Mouse (Mus musculus) adipocyte (in vitro differentiated cells): ENCODE data around the gene Chaf1a.
"Not testable (repeated sequence)": the region's sequence is repeated elsewhere in the genome, so short reads cannot be mapped to it uniquely, and the experiment has no call there.

Experiments used
- DNase-seq: peaks from one replicate; pipeline ENCODE4 v3.0.0-alpha.2; 2016; ENCODE audit warnings: low spot score

The Chaf1a gene

DNA sequence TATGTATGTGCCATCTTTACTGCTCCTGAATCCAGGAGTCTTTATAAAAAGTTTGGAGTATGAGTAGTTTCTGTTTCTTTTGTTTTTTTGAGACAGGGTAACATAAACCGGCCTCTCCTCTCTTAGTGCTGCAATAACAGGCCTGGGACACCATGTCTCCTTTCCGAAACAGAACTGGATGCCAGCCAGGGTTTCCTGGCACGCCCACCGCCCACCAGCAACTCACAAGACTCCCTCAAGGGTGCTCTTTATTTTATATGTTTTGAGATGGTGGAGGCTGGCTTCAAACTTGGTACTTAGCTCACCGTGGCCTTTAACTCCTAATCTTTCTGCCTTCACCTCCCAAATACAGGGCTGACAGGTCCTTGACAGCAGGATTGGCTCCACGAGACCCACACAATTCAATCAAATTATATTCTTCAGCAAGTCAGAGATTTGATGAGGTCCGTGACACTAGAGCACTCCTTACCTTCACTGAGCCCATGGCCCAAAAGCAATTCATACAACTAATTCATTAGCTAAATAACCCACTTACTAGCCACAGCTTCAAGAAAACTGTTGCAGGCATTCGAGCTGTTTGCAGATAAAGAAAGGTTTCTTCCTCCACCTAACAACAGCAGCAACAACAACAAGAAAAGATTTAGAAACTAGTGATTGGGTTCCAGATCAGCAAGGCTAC is 1.5 kb upstream of the Chaf1a start:
- no peak for DNase-seq

DNA sequence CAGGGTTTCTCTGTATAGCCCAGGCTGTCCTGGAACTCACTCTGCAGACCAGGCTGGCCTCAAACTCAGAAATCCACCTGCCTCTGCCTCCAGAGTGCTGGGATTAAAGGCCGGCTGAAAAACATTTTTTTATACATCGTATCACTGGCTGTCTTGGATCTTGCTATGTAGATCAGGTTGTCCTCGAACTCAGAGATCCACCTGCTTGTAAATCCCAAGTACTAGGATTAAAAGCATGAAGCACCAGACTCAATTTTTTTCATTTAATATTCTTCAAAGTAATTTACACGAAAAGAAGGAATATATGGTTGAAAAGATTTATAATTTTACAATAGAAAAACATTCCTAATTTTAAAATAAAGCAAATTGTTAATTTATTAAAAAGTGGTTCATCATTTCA is 894 bp upstream of the Chaf1a start:
- no peak for DNase-seq

DNA sequence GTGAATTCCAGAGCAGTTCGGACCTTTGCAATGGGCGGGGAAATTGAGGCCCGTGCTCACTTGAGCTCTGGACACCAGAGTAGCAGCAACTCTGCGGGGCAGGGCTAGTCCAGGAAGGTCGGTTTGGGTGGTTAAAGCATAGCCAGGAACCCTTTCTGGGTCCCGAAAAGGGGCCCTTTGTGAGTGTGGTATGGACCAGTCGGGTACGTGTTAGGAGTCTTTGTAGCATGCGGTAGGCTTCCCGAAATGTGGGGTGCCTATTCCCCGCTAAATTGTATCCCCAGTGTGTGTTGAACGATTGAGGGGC is 571 bp downstream of the Chaf1a start:
- DNase-seq = no peak

DNA sequence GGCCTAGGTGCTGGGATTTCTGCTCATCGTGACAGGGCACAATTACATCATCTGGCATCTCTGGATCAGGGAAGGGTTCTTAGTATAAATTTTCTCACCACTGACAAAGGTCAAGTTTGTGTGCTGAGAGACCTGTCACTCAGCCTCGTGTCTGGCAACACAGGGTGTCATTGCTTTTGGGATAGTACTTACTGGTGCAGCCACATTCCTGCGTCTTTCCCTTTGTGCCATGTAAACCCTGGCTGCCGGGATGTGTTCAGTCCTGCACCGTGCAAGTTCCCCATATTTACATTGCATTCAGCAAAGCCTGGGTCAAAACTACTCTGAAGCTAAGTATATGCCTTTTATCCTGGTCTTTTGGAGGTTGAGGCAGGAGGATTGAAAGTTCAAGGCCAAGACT is 11.1 kb downstream of the Chaf1a start:
- DNase-seq = no peak

DNA sequence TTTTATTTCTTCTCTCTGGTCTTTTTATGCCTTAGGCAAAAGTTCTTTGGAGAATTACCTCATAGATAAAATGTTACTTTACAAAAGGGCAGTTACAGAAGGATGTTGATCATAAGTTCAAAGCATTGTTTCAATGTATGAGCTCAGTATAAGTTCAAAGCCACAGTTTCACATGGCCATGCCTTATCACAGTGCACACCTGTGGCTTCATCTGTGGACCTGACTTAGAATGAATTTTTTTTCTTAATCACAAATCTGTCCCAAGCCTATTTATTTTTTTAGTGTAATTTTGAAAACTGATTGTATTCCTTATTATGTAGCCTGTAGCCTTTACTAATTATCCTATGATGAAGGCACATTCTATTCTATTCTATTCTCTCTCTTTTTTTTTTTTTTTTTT is 14.7 kb downstream of the Chaf1a start:
- DNase-seq = no peak

DNA sequence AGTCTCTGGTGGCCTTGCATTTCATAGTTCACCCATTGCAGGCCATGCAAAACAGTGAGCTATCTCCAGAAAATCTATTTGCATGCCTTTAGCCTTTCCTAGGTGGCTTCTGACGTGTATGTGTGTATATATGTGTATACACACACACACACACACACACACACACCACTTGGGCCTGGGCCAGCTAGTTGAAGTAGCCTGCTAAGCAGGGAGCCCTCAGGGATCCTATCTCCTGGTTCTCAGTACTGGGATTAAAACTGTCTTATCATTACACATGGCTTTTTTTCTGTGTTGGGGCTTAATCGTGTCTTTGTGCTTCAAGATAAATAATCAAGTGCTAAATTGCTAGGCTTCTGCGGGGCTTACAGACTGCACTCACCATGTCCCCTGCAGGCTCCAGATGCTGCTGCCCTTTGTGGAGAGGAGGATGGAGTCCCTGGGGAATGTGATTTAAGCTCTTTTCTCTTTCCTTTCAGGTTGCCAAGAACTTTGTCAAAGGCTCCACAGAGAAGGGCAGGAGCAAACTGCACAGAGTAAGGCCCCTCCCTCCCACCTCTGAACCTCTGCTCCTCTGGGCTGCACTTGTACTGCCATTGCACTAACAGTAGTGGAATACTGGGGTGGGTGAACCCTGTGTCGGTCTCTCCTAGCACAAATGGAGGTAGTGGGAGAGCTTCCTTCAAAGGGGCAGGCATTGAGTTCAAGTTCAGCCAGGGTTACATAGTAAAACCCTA is 15.9 kb downstream of the Chaf1a start:
- DNase-seq = no peak

DNA sequence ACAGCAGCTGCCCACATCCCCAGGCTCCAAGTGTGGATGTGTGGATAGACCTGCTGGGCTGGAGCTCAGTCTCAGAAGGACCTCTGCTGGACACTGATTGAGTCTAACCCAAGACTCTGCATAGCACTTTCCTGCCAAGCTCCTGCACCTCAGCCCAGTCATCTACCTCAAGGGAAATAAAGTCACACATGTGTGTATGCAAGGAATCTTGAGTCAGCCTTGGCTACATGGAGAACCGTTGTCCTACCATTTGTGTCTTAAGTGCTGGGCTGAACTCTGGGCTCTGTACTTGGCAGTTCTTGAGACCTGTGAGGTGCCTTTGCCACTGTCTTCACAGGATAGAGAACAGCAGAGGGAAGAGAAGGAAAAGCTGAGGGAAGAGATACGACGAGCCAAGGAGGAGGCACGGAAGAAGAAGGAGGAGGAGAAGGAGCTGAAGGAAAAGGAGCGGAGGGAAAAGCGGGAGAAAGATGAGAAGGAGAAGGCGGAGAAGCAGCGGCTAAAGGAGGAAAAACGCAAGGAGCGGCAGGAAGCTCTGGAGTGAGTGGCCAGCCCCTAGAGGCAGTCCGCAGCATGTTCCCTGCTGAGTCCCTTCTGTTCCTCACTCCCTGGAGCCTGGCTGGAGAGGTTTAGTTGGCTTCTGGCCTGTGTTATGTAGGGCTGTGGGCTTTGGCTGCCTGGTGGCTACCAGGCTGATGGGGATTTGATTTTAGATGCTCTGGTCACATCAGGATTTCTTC is 17.3 kb downstream of the Chaf1a start:
- DNase-seq = no peak

DNA sequence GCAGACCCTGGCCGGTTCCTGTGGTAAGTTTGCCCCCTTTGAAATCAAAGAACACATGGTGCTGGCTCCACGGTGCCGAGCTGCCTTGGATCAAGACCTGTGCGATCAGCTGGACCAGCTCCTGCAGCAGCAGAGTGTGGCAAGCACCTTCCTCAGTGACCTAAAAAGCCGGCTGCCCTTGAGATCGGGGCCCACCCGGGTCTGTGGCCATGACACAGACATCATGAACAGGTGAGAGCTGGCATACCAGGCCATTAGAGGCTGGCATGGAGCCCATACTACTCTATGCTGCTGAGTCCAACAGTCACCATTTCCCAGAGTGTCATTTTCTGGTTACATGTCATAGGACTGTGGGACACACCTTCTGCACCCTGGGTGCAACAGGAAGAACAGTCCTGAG is 21.8 kb downstream of the Chaf1a start:
- no peak for DNase-seq

DNA sequence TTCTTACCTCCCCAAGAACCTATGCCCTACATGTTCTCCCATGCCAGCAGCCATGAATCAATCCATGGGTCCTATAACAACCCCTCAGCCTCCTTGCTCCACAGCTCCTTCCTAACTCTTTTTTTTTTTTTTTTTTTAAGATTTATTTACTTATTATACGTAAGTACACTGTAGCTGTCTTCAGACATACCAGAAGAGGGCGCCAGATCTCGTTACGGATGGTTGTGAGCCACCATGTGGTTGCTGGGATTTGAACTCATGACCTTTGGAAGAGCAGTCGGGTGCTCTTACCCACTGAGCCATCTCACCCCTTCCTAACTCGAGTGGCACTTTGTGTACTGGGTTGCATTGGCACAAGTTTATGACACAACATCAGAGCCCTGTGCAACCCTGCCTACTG is 25.5 kb downstream of the Chaf1a start:
- DNase-seq = not testable (repeated sequence)

DNA sequence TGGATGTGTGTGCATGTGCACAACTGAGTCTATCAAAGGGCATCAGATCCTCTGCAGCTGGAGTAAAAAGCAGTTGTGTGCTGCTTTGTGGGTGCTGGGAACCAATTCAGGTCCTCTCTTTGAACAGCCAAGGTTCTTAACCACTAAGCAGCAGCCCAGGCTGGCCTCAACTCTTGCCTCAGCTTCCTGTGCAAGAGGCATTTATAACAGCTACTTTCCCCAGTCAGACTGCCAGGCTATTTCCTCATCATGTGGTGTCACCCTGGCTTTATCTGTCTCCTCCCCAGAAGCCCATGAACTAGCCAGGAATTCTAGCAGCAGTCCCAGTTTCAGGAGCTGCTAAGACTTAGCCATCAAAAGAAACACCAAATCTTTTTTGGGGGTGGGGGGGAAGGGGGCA is 26.2 kb downstream of the Chaf1a start:
- DNase-seq = peak; percentile 84

DNA sequence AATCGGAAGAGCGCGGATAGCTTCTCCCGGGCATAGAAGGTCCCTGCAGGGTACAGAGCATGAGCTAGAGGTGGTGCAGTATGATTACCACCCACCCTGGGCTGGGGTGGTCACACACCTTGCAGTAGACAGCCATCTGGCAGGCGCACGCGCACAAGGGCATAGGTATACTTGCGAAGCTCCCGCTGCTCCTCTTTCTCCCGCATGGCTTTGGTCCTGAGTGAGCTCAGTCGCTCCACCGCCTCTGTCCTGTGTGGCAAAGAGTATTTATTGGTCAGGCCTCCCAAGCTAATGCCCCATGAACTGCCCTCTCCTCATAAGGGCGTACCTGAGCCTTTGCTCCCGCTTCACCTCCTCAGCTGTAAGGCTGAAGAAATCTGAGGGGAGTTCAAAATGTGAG is 28.8 kb downstream of the Chaf1a start:
- no peak for DNase-seq

DNA sequence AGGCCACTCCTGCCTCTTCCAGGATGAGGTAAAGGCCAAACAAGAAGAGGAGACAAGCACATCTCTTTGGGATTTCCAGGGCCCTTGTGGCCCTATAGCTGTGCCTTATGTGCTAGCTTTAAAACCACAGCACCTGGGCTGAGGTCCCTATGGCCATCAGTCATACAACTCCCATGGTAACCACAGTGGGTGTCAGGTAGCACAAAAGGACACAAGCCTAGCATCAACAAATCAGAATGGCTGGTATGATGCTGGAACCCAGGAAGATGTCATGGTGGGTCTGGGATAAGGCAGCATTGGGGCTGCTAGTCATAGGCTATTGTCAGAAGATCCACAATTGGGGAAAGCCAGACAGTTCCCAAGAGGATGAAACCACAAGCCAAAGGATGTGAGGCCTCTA is 30.9 kb downstream of the Chaf1a start:
- DNase-seq = no peak

DNA sequence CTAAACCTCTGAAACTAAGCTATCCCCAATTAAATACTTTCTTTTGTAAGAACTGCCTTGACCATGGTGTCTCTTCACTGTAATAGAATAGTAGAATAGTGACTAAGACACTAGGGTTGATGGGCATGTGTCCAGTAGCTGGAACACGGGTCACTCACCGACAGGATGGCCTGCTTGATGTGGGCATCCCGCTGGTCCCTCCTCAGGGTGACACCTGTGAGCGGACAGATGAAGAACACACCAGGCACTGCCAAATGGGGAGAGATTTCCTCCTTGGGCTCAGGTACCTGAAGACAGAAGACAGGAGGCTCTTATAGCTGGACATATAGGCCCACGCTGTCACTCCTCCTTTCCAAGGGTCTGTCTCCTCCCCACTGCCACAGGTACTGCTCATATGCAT is 32.0 kb downstream of the Chaf1a start:
- DNase-seq = no peak

DNA sequence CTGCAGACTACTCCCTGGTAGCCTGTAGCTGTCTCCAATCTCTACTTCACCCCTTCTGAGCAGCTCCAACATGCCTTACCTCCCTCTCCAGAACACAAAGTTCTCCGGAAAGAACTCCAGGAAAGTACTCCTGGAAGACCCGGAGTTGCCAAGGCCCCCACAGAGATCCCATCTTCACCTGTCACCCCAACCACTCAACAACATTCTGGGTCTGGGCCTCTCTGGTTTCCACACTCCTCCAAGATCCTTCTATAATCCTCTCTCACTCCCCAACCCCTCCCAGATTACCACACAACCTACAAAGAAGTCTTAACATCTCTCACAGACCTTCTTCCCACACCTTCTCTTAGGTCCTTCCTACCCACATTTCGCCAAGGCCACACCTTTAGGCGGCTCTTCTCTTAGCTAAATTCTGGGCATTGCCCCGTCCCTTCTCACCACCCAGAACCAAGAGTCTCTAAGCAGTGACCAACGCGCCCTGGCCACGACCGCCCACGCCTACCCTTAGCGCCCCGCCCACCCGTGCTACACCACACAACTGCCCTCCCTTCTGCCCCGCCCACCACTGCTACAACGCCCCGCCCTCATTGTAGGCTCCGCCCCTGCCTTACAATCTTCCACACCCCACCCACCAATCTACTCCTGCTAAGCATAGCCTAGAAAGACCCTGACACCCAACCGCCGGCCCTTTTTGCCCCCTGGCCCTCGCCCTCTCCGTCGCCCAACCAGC is 34.0 kb downstream of the Chaf1a start:
- DNase-seq = peak; percentile 96

DNA sequence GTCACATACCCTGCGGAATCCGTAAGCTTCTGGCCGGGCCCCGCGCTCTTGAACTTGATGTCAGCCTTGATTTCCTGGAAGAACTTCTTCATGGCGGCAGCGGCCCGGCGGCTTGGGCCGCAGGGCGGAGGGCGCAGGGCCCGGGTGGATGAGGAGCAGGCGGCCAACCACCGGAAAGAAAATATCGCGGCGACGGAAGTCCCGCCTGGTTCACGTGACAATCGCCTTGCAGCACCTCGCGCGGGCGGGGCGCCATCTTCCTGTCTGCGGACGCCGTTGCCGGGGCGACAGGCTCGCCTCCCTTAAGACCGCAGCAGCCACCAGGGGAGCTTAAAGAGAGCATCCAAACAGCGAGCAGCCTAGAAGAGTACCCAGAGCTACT is 34.6 kb downstream of the Chaf1a start, which contains the start of gene Ubxn6:
Gene Ubxn6, minus strand, starts transcription at position 202 of the 382 bp plus-strand sequence.
- peak; percentile 97 for DNase-seq

DNA sequence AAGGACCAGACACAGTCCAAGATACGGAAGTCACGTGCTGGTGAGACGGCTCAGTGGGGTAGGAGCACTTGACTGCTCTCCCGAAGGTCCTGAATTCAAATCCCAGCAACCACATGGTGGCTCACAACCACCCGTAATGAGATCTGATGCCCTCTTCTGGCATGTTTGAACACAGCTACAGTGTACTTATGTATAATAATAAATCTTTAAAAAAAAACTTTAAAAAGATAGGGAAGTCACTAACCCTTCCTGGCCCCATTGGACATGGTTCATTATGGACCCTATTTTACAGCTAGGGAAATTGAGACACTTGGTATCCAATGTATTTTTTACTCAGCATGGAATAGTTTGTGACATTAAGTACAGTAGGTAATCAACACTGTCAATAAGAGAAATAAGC is 37.3 kb downstream of the Chaf1a start:
- no peak for DNase-seq

DNA sequence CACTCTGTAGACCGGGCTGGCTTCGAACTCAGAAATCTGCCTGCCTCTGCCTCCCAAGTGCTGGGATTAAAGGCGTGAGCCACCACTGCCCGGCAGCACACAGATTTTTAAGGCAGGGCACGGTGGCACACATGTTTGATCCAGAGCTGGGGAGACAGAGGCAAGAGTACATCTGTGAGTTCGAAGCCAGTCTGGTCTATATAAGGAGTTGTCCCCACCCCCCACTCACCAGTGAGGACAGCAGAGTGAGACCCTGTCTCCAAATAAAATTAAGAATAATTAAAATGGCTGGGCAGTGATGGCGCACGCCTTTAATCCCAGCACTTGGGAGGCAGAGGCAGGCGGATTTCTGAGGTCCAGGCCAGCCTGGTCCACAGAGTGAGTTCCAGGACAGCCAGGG is 38.1 kb downstream of the Chaf1a start:
- DNase-seq = not testable (repeated sequence)

DNA sequence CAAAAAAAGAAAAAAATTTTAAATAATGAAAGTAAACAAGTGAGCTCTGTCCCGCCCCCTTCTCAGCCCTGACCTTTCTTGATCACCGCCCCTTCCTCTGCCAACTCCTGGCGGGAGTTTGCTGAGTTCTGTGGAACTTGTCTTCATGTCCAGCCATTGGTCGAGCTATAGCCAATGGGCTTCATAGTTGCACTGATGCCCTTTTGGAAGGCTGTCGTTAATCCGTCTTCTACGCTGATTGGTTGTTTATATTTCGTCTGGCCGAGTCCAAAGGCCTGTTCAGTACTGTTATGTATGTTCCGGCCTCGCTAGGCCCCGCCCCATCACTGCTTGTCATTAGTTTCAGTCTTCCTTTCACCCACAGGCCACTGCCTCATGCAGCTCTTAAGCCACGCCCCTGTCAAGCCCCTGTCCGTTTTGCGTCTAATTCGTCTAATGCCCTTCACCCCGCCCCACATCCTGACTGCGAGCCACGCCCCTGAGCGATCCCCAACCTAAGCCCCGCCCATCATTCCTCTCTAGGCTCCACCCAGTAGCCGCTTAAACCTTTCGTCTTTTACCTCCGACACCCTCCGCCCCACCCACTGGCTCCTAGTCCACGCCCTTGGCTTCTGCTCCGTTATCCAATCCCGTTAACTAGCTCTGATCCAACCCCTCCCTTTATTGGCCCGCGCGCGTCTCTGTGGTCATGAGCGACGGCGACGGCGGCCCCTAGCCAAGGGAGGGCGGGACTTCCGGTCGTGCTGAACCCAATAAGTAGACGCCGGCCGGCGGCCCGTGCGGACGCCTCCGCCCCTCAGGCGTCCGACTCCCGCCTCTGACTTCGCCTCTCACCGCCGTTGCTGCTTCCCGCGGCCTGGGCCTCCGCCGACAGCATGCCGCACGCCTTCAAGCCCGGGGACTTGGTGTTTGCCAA is 38.9 kb downstream of the Chaf1a start, which contains the start of gene Hdgfl2:
Gene Hdgfl2, plus strand, starts transcription at position 755 of the 916 bp plus-strand sequence.
- peak; percentile 100 for DNase-seq

DNA sequence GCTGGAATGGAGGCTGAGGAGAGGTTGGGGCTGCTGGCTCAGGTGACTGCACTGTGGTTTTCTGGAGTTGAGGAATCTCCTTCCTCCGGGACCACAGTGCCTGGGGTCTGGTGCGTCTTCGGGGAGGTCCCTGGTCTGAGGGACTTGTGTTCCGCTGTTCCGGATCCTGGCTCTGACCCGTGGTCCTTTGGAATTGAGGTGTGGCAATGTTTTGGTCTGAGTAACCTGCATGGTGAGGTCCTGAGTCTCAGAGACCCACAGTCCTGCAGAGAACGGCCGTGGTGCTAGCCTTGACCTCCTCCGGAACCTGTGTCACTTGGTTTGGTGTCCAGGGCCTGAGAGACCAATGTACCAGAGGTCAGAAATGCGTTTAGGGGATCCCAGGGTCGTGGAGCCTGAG is 39.7 kb downstream of the Chaf1a start:
- DNase-seq = no peak

DNA sequence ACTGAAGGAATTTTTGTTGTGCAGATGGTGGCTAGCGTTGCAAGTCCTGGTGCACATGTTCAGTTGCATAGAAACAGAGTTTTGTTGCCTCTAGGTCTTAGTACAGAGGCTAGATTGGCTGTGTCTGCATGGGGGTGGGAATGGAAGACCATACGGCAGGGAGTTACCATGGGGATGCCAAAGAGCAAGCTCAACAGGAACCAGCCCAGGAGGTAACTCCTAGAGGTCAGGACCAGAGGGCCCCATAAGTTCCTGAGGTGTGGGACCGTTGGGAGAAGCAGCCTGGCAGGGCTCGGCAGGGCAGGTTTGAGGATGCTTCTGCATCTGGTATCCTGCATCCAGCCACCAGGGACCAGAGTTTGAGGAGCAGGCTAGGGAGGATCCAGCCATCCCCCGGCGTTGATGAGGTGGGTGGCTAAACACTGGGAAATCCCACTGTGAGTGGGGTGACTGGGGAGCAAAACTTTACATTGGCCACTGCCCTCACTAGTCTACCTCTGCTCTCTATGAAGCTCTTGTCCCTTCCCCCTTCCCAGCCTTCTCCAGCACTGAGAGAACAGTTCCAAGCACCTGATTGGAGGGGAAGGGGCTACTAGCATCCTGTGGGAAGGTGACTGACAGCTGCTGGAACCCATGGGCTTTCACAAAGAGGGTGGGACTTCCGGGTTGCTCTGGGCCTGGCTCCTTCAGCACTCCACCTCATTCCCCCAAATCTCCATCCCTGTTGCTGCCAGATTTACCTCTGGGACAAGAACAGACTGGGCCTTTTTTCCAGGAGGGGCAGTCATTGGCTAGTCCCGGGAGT is 40.7 kb downstream of the Chaf1a start:
- peak; percentile 77 for DNase-seq

DNA sequence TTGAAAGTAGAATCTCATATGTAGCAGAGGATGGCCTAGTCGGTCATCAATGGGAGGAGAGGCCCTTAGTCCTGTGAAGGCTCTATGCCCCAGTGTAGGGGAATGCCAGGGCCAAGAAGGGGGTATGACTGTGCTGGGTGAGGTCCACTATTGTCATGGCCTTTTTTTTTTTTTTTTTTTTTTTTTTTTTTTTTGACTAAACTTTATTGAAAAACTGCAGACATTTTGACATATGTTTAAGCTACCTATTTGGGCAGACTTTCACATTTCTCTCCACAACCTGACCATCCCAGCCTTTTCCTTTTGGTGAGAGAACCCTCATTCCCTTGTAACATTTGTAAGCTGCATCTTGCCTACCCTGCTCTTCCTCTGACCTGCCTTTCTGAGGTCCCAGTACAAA is 52.1 kb downstream of the Chaf1a start:
- DNase-seq = no peak
